Mouse (Mus musculus): ENCODE data around the gene Defb18. TPM values are rescaled to one million over a fixed set of nuclear protein-coding genes. Genes with fewer than 3 reads are reported as not detected.

The Defb18 gene
- polyA plus RNA-seq, 1 experiment from 2014 or later: not detected

Other genes with a start within 250 kb of the Defb18 start
- gene Crisp4, start 91.5 kb downstream of the Defb18 start, polyA plus RNA-seq (2015; fragmentation: Nextera tagmentation; extraction: Ambion mirVana): not detected in 2 replicates
- gene Defb41, start 27.7 kb upstream of the Defb18 start, polyA plus RNA-seq (2015; fragmentation: Nextera tagmentation; extraction: Ambion mirVana): not detected in 2 replicates